Mouse (Mus musculus) spleen, adult 2 months (tissue): Measurements from ENCODE around the gene Cadps2. TPM values are rescaled to one million over a fixed set of nuclear protein-coding genes. Genes with fewer than 3 reads are reported as not detected.
A peak's percentile ranks its signal among the peaks of the same experiment; 100 is the strongest.

ENCODE experiments used
- DNase-seq, 2 experiments: peaks; one replicate each; pipeline versions ENCODE4 v3.0.0 to v3.0.0-alpha.2; 2012 to 2021; ENCODE audit warnings: low spot score in 2 of 2, low read depth in 1 of 2
- H3K27ac ChIP-seq: fragments of 200-500 bp; 2 replicates; pipeline ENCODE4 v1.5.1; 2012; ENCODE audit warnings: low read length, inconsistent platforms; ENCODE audit not compliant: insufficient read depth
- H3K27me3 ChIP-seq: fragments of 200-500 bp; 2 replicates; pipeline ENCODE4 v1.6.1; 2012; ENCODE audit warnings: mild to moderate bottlenecking, moderate library complexity, low read length, inconsistent platforms; ENCODE audit not compliant: control insufficient read depth, insufficient read depth
- H3K36me3 ChIP-seq: fragments of 200-500 bp; 2 replicates; pipeline ENCODE4 v1.6.1; 2012; ENCODE audit warnings: mild to moderate bottlenecking, low read length, inconsistent platforms; ENCODE audit not compliant: control insufficient read depth, insufficient read depth
- H3K4me1 ChIP-seq: fragments of 200-500 bp; 2 replicates; pipeline ENCODE4 v1.6.1; 2011; ENCODE audit warnings: inconsistent platforms; ENCODE audit not compliant: control insufficient read depth, insufficient read depth, insufficient read length
- H3K4me3 ChIP-seq: fragments of 200-500 bp; 2 replicates; pipeline ENCODE4 v1.5.1; 2011; ENCODE audit warnings: mild to moderate bottlenecking, inconsistent platforms; ENCODE audit not compliant: insufficient read depth, insufficient read length; ENCODE audit errors: extremely low read depth
- CTCF ChIP-seq: fragments of 200-500 bp; IDR thresholded peaks from 2 replicates; pipeline ENCODE4 v1.5.1; 2011; ENCODE audit warnings: mild to moderate bottlenecking, inconsistent platforms; ENCODE audit not compliant: insufficient read depth, insufficient read length, insufficient replicate concordance; ENCODE audit errors: extremely low read depth
- POLR2A ChIP-seq: fragments of 200-500 bp; IDR thresholded peaks from 2 replicates; pipeline ENCODE4 v1.6.1; 2011; ENCODE audit warnings: low read depth, low read length, inconsistent platforms
- WGBS: fragments of 180-500 bp; shearing (Covaris S2); methylation state at CpG from one replicate; pipeline ENCODE4 v1.1.7; 2018; 5-methylcytosine and 5-hydroxymethylcytosine counted together
- polyA plus RNA-seq: library from polyadenylated mRNA; depleted of rRNA; stranded (reverse); fragments of >200 nt; gene quantifications from 2 replicates; pipeline ENCODE4 v1.2.3, GENCODE M21; 2012; rRNA removed

Cadps2 gene
- 0.53 and 0.60 TPM in 2 replicates for polyA plus RNA-seq

GRCm38 (mm10) chr6:23839009-23839811 is at the start of gene Cadps2:
Cadps2 (minus strand) TSS chr6:23839421.
- H3K27ac ChIP-seq: no peak within 1 kb of the TSS
- 0 out of 2 replicates have a peak, but pooled peaks cover 5% of the 10 kb centered on the region for H3K27me3 ChIP-seq
- H3K36me3 ChIP-seq: no peaks in the 10 kb centered on the region
- H3K4me1 ChIP-seq: no peaks in the 10 kb centered on the region; the same call in 1 of the 2 replicates
- no peak for TF ChIP-seq CTCF
- TF ChIP-seq POLR2A: no peak
- peak within 1 kb of the TSS; percentile 57 for H3K4me3 ChIP-seq
- no peak for DNase-seq
- 2% methylated on average over 110 of the region's 114 CpGs for WGBS

GRCm38 (mm10) chr6:23886418-23886817 is 47.2 kb upstream of the Cadps2 start:
- no peak overlapping the region for H3K4me3 ChIP-seq
- TF ChIP-seq POLR2A: no peak
- 15% methylated on average over 6 of the region's 6 CpGs for WGBS
- no peaks in the 10 kb centered on the region for H3K27me3 ChIP-seq
- no peak for DNase-seq
- no peaks in the 10 kb centered on the region for H3K4me1 ChIP-seq
- H3K36me3 ChIP-seq: no peaks in the 10 kb centered on the region
- no peak overlapping the region for H3K27ac ChIP-seq

- 89% methylated on average over 4 of the region's 4 CpGs for WGBS
- no peaks in the 10 kb centered on the region for H3K27me3 ChIP-seq
- DNase-seq: no peak
- H3K27ac ChIP-seq: no peak overlapping the region
- no peaks in the 10 kb centered on the region for H3K4me1 ChIP-seq
- no peaks in the 10 kb centered on the region for H3K36me3 ChIP-seq
- H3K4me3 ChIP-seq: no peak overlapping the region
- TF ChIP-seq CTCF (no peak), POLR2A (no peak)
These were observed 37.7 kb upstream of the Cadps2 start for GRCm38 (mm10) chr6:23876765-23877408.

GRCm38 (mm10) chr6:23876363-23876762 is 37.1 kb upstream of the Cadps2 start:
- TF ChIP-seq CTCF: no peak
- no peak for TF ChIP-seq POLR2A
- no peaks in the 10 kb centered on the region for H3K27me3 ChIP-seq
- DNase-seq: no peak
- WGBS: 75% methylated on average over 4 of the region's 4 CpGs
- H3K27ac ChIP-seq: no peak overlapping the region
- H3K36me3 ChIP-seq: no peaks in the 10 kb centered on the region
- no peak overlapping the region for H3K4me3 ChIP-seq
- H3K4me1 ChIP-seq: no peaks in the 10 kb centered on the region

- no peak for DNase-seq
- WGBS: 85% methylated on average over 4 of the region's 4 CpGs
- H3K4me1 ChIP-seq: no peaks in the 10 kb centered on the region
- TF ChIP-seq POLR2A (no peak), CTCF (no peak)
- no peak overlapping the region for H3K27ac ChIP-seq
- no peak overlapping the region for H3K4me3 ChIP-seq
- H3K27me3 ChIP-seq: no peaks in the 10 kb centered on the region
- H3K36me3 ChIP-seq: no peaks in the 10 kb centered on the region
These were observed 34.6 kb upstream of the Cadps2 start for GRCm38 (mm10) chr6:23873812-23874211.

GRCm38 (mm10) chr6:23873231-23873630 is 34.0 kb upstream of the Cadps2 start:
- 69% methylated on average over 3 of the region's 3 CpGs for WGBS
- H3K27ac ChIP-seq: no peak overlapping the region
- no peaks in the 10 kb centered on the region for H3K4me1 ChIP-seq
- H3K36me3 ChIP-seq: no peaks in the 10 kb centered on the region
- no peak for TF ChIP-seq CTCF
- no peak for TF ChIP-seq POLR2A
- H3K27me3 ChIP-seq: no peaks in the 10 kb centered on the region
- H3K4me3 ChIP-seq: no peak overlapping the region
- DNase-seq: no peak

- no peak for DNase-seq
- H3K4me1 ChIP-seq: no peaks in the 10 kb centered on the region
- H3K27ac ChIP-seq: no peak overlapping the region
- no peaks in the 10 kb centered on the region for H3K36me3 ChIP-seq
- no peak overlapping the region for H3K4me3 ChIP-seq
- H3K27me3 ChIP-seq: no peaks in the 10 kb centered on the region
- TF ChIP-seq POLR2A (no peak), CTCF (no peak)
These were observed 30.8 kb upstream of the Cadps2 start for GRCm38 (mm10) chr6:23869971-23870370.
